22 mouse cellular contexts compared by ENCODE assay signal in genomic region chr8:64823905-64824304, GRCm38 (mm10). TPM values are rescaled to one million over a fixed set of nuclear protein-coding genes. Genes with fewer than 3 reads are reported as not detected.
DNase-seq lines count a peak whose midpoint lies in the region; ATAC-seq and TF ChIP-seq lines count a peak whose summit lies in the region.
"Had no signal": no experiment of that assay in that cellular context is flagged by ENCODE, and none has a peak within 500 bp of the region (broad histone marks: within the 10 kb centered on the region; RNA-seq: fewer than 3 reads in every experiment).

No protein-coding gene starts in this region.

- H3K9ac ChIP-seq in lung, embryonic 14.5 days, result no peak overlapping the region
- H3K9ac ChIP-seq: embryonic facial prominence, embryonic 13.5 days; heart, embryonic 12.5 days; midbrain, embryonic 12.5 days had no signal

- peaks cover 7% of the 10 kb centered on the region; the same call in 1 of the 2 replicates for H3K36me3 ChIP-seq in lung, embryonic 14.5 days (ENCODE audit: insufficient read depth)

- no peaks in the 10 kb centered on the region for H3K9me3 ChIP-seq in lung, embryonic 14.5 days (ENCODE audit: low read depth, low read length)
- H3K9me3 ChIP-seq: embryonic facial prominence, embryonic 13.5 days; G1E; heart, embryonic 12.5 days; limb, embryonic 10.5 days; midbrain, embryonic 12.5 days had no signal

- H3K4me1 ChIP-seq in lung, embryonic 14.5 days (ENCODE audit: insufficient read depth), result no peaks in the 10 kb centered on the region
- H3K4me1 ChIP-seq: embryonic facial prominence, embryonic 13.5 days; limb, embryonic 10.5 days had no signal

- no peaks in the 10 kb centered on the region for H3K27me3 ChIP-seq in lung, embryonic 14.5 days (ENCODE audit: insufficient read depth, low read length)
- H3K27me3 ChIP-seq: embryonic facial prominence, embryonic 13.5 days; heart, embryonic 12.5 days; midbrain, embryonic 12.5 days had no signal

- no peak for TF ChIP-seq CTCF in lung, embryonic 14.5 days (IDR thresholded peaks at IDR 0.05; ENCODE audit: low read depth)

- H3K4me2 ChIP-seq in lung, embryonic 14.5 days, result no peak overlapping the region
- H3K4me2 ChIP-seq: embryonic facial prominence, embryonic 13.5 days; heart, embryonic 12.5 days; liver, embryonic 11.5 days; midbrain, embryonic 12.5 days had no signal

- 79% methylated on average over 11 of the region's 11 CpGs for WGBS in lung, embryonic 14.5 days

- H3K27ac ChIP-seq in lung, embryonic 14.5 days (ENCODE audit: low read depth), result no peak overlapping the region
- H3K27ac ChIP-seq: embryonic facial prominence, embryonic 13.5 days; limb, embryonic 10.5 days; macrophage; midbrain, embryonic 12.5 days had no signal

- peak; percentile 14; the same call in 1 of the 2 replicates for ATAC-seq in lung, embryonic 14.5 days (ENCODE audit: insufficient read depth)
- ATAC-seq: CD4-positive, CD25-positive, alpha-beta regulatory T cell, adult 4 months; hindbrain, embryonic 16.5 days had no signal

- intact Hi-C loops in left cerebral cortex, postnatal 4 days (cut with DNase I), result no loop called here

- DNase-seq in cerebellum, adult 11 months, result peak; percentile 13
- DNase-seq in cerebellum, postnatal 4 days (ENCODE audit: low spot score in 2 of 2), result no peak
- no peak for DNase-seq in lung, embryonic 14.5 days
- DNase-seq in lung, postnatal 4 days, result no peak
- peak; percentile 31 to 59 for DNase-seq in cerebellum, postnatal 10 days
- peak; percentile 14 for DNase-seq in left cerebral cortex, postnatal 4 days
- no peak for DNase-seq in embryo, embryonic 9.5 days (ENCODE audit: extremely low spot score)
- no peak for DNase-seq in spleen, postnatal 36 days (ENCODE audit: low spot score in 2 of 2)
- DNase-seq: adrenal gland, postnatal 36 days; heart, postnatal 36 days; kidney, adult 8-10 months; layer of hippocampus, adult 9-11 months; lung, adult 2 months had no signal

- H3K4me3 ChIP-seq in lung, embryonic 14.5 days (ENCODE audit: low read depth, low read length), result no peak overlapping the region
- H3K4me3 ChIP-seq: embryonic facial prominence, embryonic 13.5 days; heart, embryonic 12.5 days; limb, embryonic 10.5 days; midbrain, embryonic 12.5 days had no signal

RNA-seq across cellular contexts. Expression of gene Klhl2, which starts 25.9 kb away (rescaled TPM):
- 15.8 and 16.9 TPM in 2 replicates for polyA plus RNA-seq in lung, embryonic 14.5 days (2014; fragmentation: Nextera tagmentation; extraction: Ambion mirVana)
- total RNA-seq in left cerebral cortex, postnatal 4 days (2021), result 100 to 1,000 TPM in 1 of 2 experiments, 10 to 100 TPM in 1; 97.3 to 103 TPM

Comparison
In these comparisons a context has a peak if more than half of its experiments do, and no peak if none do; other contexts are left out.
1. DNase-seq: peak in cerebellum, adult 11 months (single experiment), cerebellum, postnatal 10 days (2 of 2) and left cerebral cortex, postnatal 4 days (single experiment); none in cerebellum, postnatal 4 days (0 of 2), lung, embryonic 14.5 days (single experiment), lung, postnatal 4 days (0 of 2), embryo, embryonic 9.5 days (single experiment) and spleen, postnatal 36 days (0 of 2).